Mouse (Mus musculus) urinary bladder, adult 2 months (tissue): ENCODE data around the gene Apoc4. TPM values are rescaled to one million over a fixed set of nuclear protein-coding genes. Genes with fewer than 3 reads are reported as not detected.
"Not testable (repeated sequence)": the region's sequence is repeated elsewhere in the genome, so short reads cannot be mapped to it uniquely, and the experiment has no call there.

Experiments
- DNase-seq: peaks from one replicate; pipeline ENCODE4 v3.0.0; 2022; ENCODE audit warnings: low spot score
- polyA plus RNA-seq: library from polyadenylated mRNA; depleted of rRNA; stranded (reverse); fragments of >200 nt; gene quantifications from 2 replicates; pipeline ENCODE4 v1.2.3, GENCODE M21; 2012

Apoc4 gene
- polyA plus RNA-seq, 1 experiment: 0.19 TPM

GRCm38 (mm10) chr7:19698907-19699826 is 17.9 kb upstream of the Apoc4 start, which contains the start of gene Apoe:
Gene Apoe, minus strand, starts transcription at chr7:19699188.
- no peak for DNase-seq

GRCm38 (mm10) chr7:19697949-19698906 is 16.9 kb upstream of the Apoc4 start:
- DNase-seq: no peak

GRCm38 (mm10) chr7:19696336-19696873 is 15.1 kb upstream of the Apoc4 start:
- DNase-seq: no peak

GRCm38 (mm10) chr7:19695881-19696280 is 14.6 kb upstream of the Apoc4 start:
- DNase-seq: no peak

GRCm38 (mm10) chr7:19695213-19695594 is 13.9 kb upstream of the Apoc4 start:
- no peak for DNase-seq

GRCm38 (mm10) chr7:19694336-19695212 is 13.3 kb upstream of the Apoc4 start:
- no peak for DNase-seq

GRCm38 (mm10) chr7:19693421-19693820 is 12.1 kb upstream of the Apoc4 start:
- no peak for DNase-seq

GRCm38 (mm10) chr7:19691873-19692865 is 10.9 kb upstream of the Apoc4 start, which contains the start of gene Apoc1:
Gene Apoc1, minus strand, starts transcription at chr7:19692660.
- no peak for DNase-seq

GRCm38 (mm10) chr7:19691434-19691833 is 10.2 kb upstream of the Apoc4 start:
- no peak for DNase-seq

- DNase-seq: no peak
Measured at GRCm38 (mm10) chr7:19690845-19691244, 9.6 kb upstream of the Apoc4 start.

GRCm38 (mm10) chr7:19688611-19689010 is 7.3 kb upstream of the Apoc4 start:
- no peak for DNase-seq

GRCm38 (mm10) chr7:19688101-19688500 is 6.8 kb upstream of the Apoc4 start:
- no peak for DNase-seq

- DNase-seq: not testable (repeated sequence)
Measured at GRCm38 (mm10) chr7:19686927-19687583, 5.8 kb upstream of the Apoc4 start.

- no peak for DNase-seq
Measured at GRCm38 (mm10) chr7:19686521-19686920, 5.2 kb upstream of the Apoc4 start.

- no peak for DNase-seq
Measured at GRCm38 (mm10) chr7:19685374-19685773, 4.1 kb upstream of the Apoc4 start.

- DNase-seq: no peak
Measured at GRCm38 (mm10) chr7:19683771-19684201, 2.5 kb upstream of the Apoc4 start.

- no peak for DNase-seq
Measured at GRCm38 (mm10) chr7:19682979-19683378, 1.7 kb upstream of the Apoc4 start.

- no peak for DNase-seq
Measured at GRCm38 (mm10) chr7:19680702-19681101, 577 bp downstream of the Apoc4 start.

- no peak for DNase-seq
Measured at GRCm38 (mm10) chr7:19678901-19679300, 2.4 kb downstream of the Apoc4 start.
